Mouse (Mus musculus) liver, embryonic 11.5 days (tissue): ENCODE data around the gene Ltbp4. TPM values are rescaled to one million over a fixed set of nuclear protein-coding genes. Genes with fewer than 3 reads are reported as not detected.

ENCODE experiments used
- ATAC-seq: fragments of 200-750 bp; cut with Nextera tagmentation; replicated peaks from 2 replicates; pipeline ENCODE4 v1.8.0; 2017; ENCODE audit warnings: moderate number of reproducible peaks, mild to moderate bottlenecking, moderate TSS enrichment, moderate library complexity; ENCODE audit not compliant: low FRiP score
- DNase-seq: peaks from one replicate; pipeline ENCODE4 v3.0.0-alpha.2; 2017; ENCODE audit warnings: low spot score
- H3K27ac ChIP-seq: fragments of 300-500 bp; sonication (generic); 2 replicates; pipeline ENCODE4 v1.5.1; 2014; ENCODE audit warnings: mild to moderate bottlenecking, low read depth, low read length, control low read depth
- H3K27me3 ChIP-seq: fragments of 300-500 bp; sonication (generic); replicated peaks from 2 replicates; pipeline ENCODE4 v1.6.1; 2014; ENCODE audit warnings: low read length, mixed read lengths; ENCODE audit not compliant: control insufficient read depth, insufficient read depth
- H3K36me3 ChIP-seq: fragments of 300-500 bp; sonication (generic); 2 replicates; pipeline ENCODE4 v1.6.1; 2014; ENCODE audit warnings: mild to moderate bottlenecking, low read length, moderate library complexity, mixed read lengths; ENCODE audit not compliant: control insufficient read depth, insufficient read depth
- H3K4me1 ChIP-seq: fragments of 300-500 bp; sonication (generic); replicated peaks from 2 replicates; pipeline ENCODE4 v1.6.1; 2014; ENCODE audit warnings: low read length, mixed read lengths; ENCODE audit not compliant: control insufficient read depth, insufficient read depth
- H3K4me2 ChIP-seq: fragments of 300-500 bp; sonication (generic); 2 replicates; pipeline ENCODE4 v1.6.1; 2014; ENCODE audit warnings: mild to moderate bottlenecking, control low read depth, moderate library complexity
- H3K4me3 ChIP-seq: fragments of 300-500 bp; sonication (generic); 2 replicates; pipeline ENCODE4 v1.5.1; 2014; ENCODE audit warnings: low read depth, low read length, control low read depth
- H3K9ac ChIP-seq: fragments of 300-500 bp; sonication (generic); 2 replicates; pipeline ENCODE4 v1.6.1; 2014; ENCODE audit warnings: low read depth, low read length, control low read depth
- H3K9me3 ChIP-seq: fragments of 300-500 bp; sonication (generic); 2 replicates; pipeline ENCODE4 v1.6.1; 2016; ENCODE audit warnings: low read length, inconsistent platforms, mixed read lengths; ENCODE audit not compliant: control insufficient read depth
- WGBS: fragments of 180-500 bp; shearing (Covaris S2); extraction: QIAGEN DNeasy Blood & Tissue Kit; methylation state at CpG from one replicate; pipeline ENCODE4 v1.1.7; 2014; 5-methylcytosine and 5-hydroxymethylcytosine counted together
- polyA plus RNA-seq: library from polyadenylated mRNA; unstranded; fragments of >200 nt; fragmentation: Nextera tagmentation; extraction: Ambion mirVana; gene quantifications from 2 replicates; pipeline ENCODE4 v1.2.1, GENCODE M21; 2014

Gene Ltbp4
- polyA plus RNA-seq, 1 experiment from 2014 or later = 10.2 TPM

- Histone ChIP-seq H3K27ac (no peak overlapping the region), H3K4me3 (peak overlapping the region; percentile 81), H3K36me3 (no peaks in the 10 kb centered on the region; the same call in 1 of the 2 replicates), H3K4me1 (peaks cover 20% of the 10 kb centered on the region), H3K4me2 (peak overlapping the region; percentile 98), H3K9me3 (no peaks in the 10 kb centered on the region), H3K9ac (peak overlapping the region; percentile 74; the same call in 1 of the 2 replicates), H3K27me3 (no peaks in the 10 kb centered on the region)
- ATAC-seq (no peak), DNase-seq (no peak)
- WGBS = 20% methylated on average over 9 of the region's 9 CpGs
These were observed 78.2 kb downstream of the Ltbp4 start for GRCm38 (mm10) chr7:27259271-27259721.

- peak within 1 kb of the TSS; percentile 98 for H3K4me2 ChIP-seq
- H3K27ac ChIP-seq = peak within 1 kb of the TSS; percentile 39; the same call in 1 of the 2 replicates
- no peaks in the 10 kb centered on the region for H3K9me3 ChIP-seq
- DNase-seq (peak; percentile 97), ATAC-seq (peak; percentile 89)
- H3K4me3 ChIP-seq = peak within 1 kb of the TSS; percentile 81
- H3K36me3 ChIP-seq = no peaks in the 10 kb centered on the region; the same call in 1 of the 2 replicates
- H3K4me1 ChIP-seq = peaks cover 20% of the 10 kb centered on the region
- H3K9ac ChIP-seq = peak within 1 kb of the TSS; percentile 74
- no peaks in the 10 kb centered on the region for H3K27me3 ChIP-seq
- under 1% methylated on average over 43 of the region's 47 CpGs for WGBS
These were observed 79.1 kb downstream of the Ltbp4 start, which contains the start of gene Numbl for GRCm38 (mm10) chr7:27258205-27258899. TSS of gene Numbl (plus strand) at chr7:27258433.

DNA sequence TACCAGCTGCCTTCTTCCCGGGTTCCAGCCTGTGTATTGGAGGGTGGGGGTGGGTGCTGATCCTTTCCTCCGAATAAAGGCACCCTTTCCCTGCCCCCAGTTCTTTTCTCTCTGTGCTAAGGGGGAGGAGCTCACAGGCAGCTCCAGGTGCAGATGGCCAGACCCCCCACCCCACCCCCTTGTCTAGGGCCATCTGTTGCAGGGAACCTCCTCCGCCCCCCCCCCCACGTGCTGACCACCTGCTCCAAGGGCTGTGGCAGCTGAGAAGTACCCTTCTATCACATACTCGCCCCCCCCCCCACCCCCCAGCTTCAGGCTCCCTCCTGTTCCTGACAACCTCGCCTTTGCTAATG lies 79.7 kb downstream of the Ltbp4 start:
- Histone ChIP-seq H3K27me3 (no peaks in the 10 kb centered on the region), H3K9me3 (no peaks in the 10 kb centered on the region), H3K27ac (peak overlapping the region; percentile 39; the same call in 1 of the 2 replicates), H3K9ac (peak overlapping the region; percentile 74), H3K4me2 (peak overlapping the region; percentile 98), H3K4me1 (peaks cover 20% of the 10 kb centered on the region), H3K36me3 (no peaks in the 10 kb centered on the region; the same call in 1 of the 2 replicates), H3K4me3 (peak overlapping the region; percentile 81)
- DNase-seq (no peak), ATAC-seq (no peak)
- WGBS = 12% methylated on average over 3 of the region's 6 CpGs

- Histone ChIP-seq H3K36me3 (no peaks in the 10 kb centered on the region; the same call in 1 of the 2 replicates), H3K9me3 (no peaks in the 10 kb centered on the region), H3K27ac (no peak overlapping the region), H3K4me2 (peak overlapping the region; percentile 98), H3K9ac (no peak overlapping the region; the same call in 1 of the 2 replicates), H3K4me1 (peaks cover 20% of the 10 kb centered on the region), H3K27me3 (no peaks in the 10 kb centered on the region), H3K4me3 (no peak overlapping the region)
- DNase-seq = no peak
- ATAC-seq = no peak
- 43% methylated on average over 27 of the region's 27 CpGs for WGBS
These were observed 80.2 kb downstream of the Ltbp4 start for GRCm38 (mm10) chr7:27257046-27257851.

GRCm38 (mm10) chr7:27255721-27256120 lies 81.8 kb downstream of the Ltbp4 start:
- H3K9me3 ChIP-seq = no peaks in the 10 kb centered on the region
- no peak for DNase-seq
- H3K4me2 ChIP-seq = no peak overlapping the region
- no peaks in the 10 kb centered on the region; the same call in 1 of the 2 replicates for H3K36me3 ChIP-seq
- no peak overlapping the region for H3K4me3 ChIP-seq
- peaks cover 23% of the 10 kb centered on the region for H3K4me1 ChIP-seq
- H3K27me3 ChIP-seq = no peaks in the 10 kb centered on the region
- H3K9ac ChIP-seq = no peak overlapping the region
- WGBS = 74% methylated on average over 3 of the region's 3 CpGs
- no peak overlapping the region for H3K27ac ChIP-seq
- ATAC-seq = no peak

Other genes with a start within 250 kb of the Ltbp4 start
- not detected in 2 replicates for gene Cyp2f2, start 217.8 kb downstream of the Ltbp4 start, polyA plus RNA-seq
- gene Cyp2t4, start 184.0 kb downstream of the Ltbp4 start, polyA plus RNA-seq = not detected in 2 replicates
- gene Egln2, start 170.9 kb downstream of the Ltbp4 start, polyA plus RNA-seq = 37.1 and 39.7 TPM in 2 replicates
- 40.9 and 44.8 TPM in 2 replicates for gene Rab4b, start 158.8 kb downstream of the Ltbp4 start, polyA plus RNA-seq
- gene Gm21983, start 156.6 kb downstream of the Ltbp4 start, polyA plus RNA-seq = not detected in 2 replicates
- 0.73 and 1.3 TPM in 2 replicates for gene Mia, start 156.5 kb downstream of the Ltbp4 start, polyA plus RNA-seq
- 2.5 and 2.8 TPM in 2 replicates for gene BC024978, start 141.9 kb downstream of the Ltbp4 start, polyA plus RNA-seq
- 282 and 294 TPM in 2 replicates for gene Snrpa, start 141.4 kb downstream of the Ltbp4 start, polyA plus RNA-seq
- 3.5 and 4.8 TPM in 2 replicates for gene Itpkc, start 109.0 kb downstream of the Ltbp4 start, polyA plus RNA-seq
- gene Coq8b, start 104.7 kb downstream of the Ltbp4 start, polyA plus RNA-seq = 16.6 and 18.7 TPM in 2 replicates
- gene Numbl, start 79.3 kb downstream of the Ltbp4 start, polyA plus RNA-seq = 3.6 TPM in 2 replicates
- gene Shkbp1, start 18.3 kb upstream of the Ltbp4 start, polyA plus RNA-seq = 46.8 and 49.6 TPM in 2 replicates
- 0.43 and 1.2 TPM in 2 replicates for gene Gm20479, start 19.7 kb upstream of the Ltbp4 start, polyA plus RNA-seq
- gene Sptbn4, start 110.0 kb upstream of the Ltbp4 start, polyA plus RNA-seq = 0.17 and 0.19 TPM in 2 replicates
- 581 and 583 TPM in 2 replicates for gene Blvrb, start 110.3 kb upstream of the Ltbp4 start, polyA plus RNA-seq
- gene Sertad3, start 136.1 kb upstream of the Ltbp4 start, polyA plus RNA-seq = 20.6 and 21.5 TPM in 2 replicates
- gene Sertad1, start 149.2 kb upstream of the Ltbp4 start, polyA plus RNA-seq = 23.0 and 24.3 TPM in 2 replicates
- 0.80 and 0.84 TPM in 2 replicates for gene Prx, start 161.6 kb upstream of the Ltbp4 start, polyA plus RNA-seq
- gene Hipk4, start 185.6 kb upstream of the Ltbp4 start, polyA plus RNA-seq = 0.33 and 0.40 TPM in 2 replicates
- 39.3 and 44.4 TPM in 2 replicates for gene Pld3, start 215.5 kb upstream of the Ltbp4 start, polyA plus RNA-seq
- 33.9 and 35.1 TPM in 2 replicates for gene 2310022A10Rik, start 215.5 kb upstream of the Ltbp4 start, polyA plus RNA-seq